Mouse (Mus musculus) erythroid progenitor cell, adult 5-6 weeks (primary cell): Measurements from ENCODE around the gene Olfr810. TPM values are rescaled to one million over a fixed set of nuclear protein-coding genes. Genes with fewer than 3 reads are reported as not detected.

ENCODE experiments used
- ATAC-seq: replicated peaks from 2 replicates; pipeline ENCODE4 v1.8.0; 2016; ENCODE audit warnings: moderate number of reproducible peaks, mild to moderate bottlenecking, moderate TSS enrichment, inconsistent platforms; ENCODE audit not compliant: poor library complexity, low FRiP score, severe bottlenecking
- total RNA-seq, 2 experiments: library from RNA; stranded (forward) in 1 of 2; stranded (reverse) in 1 of 2; fragments of 150-400 nt in 1 of 2; fragments of 186-747, 209-891 nt in 1 of 2; gene quantifications; 2 replicates each; pipeline versions ENCODE4 v1.2.3 to v1.2.4; 2015 to 2017; ENCODE audit warnings: low replicate concordance in 2 of 2

The Olfr810 gene
- total RNA-seq (2015; ENCODE audit: low replicate concordance) (not detected in 2 replicates), total RNA-seq (2017; ENCODE audit: low replicate concordance) (not detected in 2 replicates)

DNA sequence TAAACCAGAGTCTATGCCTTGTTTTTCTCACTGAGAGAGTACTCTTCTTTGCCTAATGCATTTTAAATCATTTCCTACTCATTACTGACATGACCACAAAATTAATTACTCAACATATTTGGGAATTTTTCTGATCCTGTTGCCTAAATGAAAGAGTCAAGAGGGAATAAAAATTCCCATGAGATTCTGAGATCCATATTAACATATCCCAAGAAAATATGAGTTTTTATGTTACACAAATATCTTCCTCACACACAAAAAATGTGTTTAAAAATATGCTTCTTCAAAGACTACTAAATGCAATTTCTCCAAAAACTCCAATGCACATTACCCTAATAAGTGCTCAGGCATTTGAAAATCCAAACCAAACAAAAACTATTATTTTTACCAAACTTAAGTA, at the start of gene Olfr810:
Gene Olfr810 (minus strand): TSS at position 101 of the 400 bp plus-strand sequence.
- ATAC-seq = no peak

DNA sequence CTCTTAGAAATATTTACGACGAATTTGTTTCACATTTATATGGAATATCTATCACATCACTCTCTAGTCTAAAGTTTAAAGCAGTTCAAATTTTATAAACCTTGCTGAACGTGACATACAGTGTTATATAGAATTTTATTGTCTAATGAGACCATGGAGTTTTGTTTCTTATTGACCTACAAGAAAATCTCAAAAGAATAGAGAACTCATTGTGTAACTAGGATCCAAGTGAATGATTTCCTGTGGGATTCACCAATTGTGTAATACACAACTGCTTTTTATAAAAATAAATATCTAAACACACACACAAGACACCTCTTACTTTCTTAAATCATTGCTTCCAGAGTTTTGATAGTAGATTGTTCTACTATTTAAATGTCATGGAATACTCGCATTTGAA, 9.6 kb upstream of the Olfr810 start, which contains the start of gene Olfr811:
Gene Olfr811 (minus strand): TSS at position 101 of the 400 bp plus-strand sequence.
- no peak for ATAC-seq

DNA sequence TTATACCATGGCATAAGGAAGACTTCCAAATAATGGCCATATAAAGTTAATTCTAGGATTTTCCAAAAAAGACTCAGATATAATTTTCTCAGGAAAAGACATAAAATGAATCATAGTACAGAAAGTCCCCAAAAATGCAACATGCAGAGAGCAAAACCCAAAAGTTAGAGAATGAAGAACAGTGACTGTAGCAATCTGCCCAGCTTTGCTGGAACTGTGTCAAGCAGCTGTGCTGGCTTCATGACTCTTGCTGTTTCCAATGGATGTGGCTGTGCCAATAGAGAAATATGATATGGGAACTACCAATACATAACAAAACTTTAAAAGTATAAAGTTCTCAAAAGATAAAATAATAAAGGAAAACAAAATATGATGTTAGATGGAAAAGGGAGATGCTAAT, 16.6 kb downstream of the Olfr810 start:
- ATAC-seq = no peak

DNA sequence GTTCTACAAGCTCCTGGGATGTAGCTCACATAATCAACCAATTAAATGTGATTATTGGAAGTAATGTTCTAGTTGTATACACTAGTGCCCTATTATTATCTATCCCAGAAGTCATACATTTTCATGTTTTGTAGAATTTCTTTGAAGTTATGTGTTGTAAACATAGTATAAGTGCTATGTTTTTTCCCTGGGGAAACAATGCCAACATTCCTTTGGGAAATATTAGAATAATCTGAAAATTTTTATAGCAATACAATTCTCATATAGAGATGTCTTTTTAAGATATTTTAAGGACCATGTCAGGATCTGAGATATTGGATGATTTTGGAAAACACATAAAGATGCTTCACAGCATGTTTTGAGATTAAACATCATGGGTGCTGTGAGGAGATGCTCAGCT, 20.4 kb downstream of the Olfr810 start, which contains the start of gene Olfr809:
Gene Olfr809 (plus strand): TSS at position 301 of the 400 bp plus-strand sequence.
- ATAC-seq = no peak

DNA sequence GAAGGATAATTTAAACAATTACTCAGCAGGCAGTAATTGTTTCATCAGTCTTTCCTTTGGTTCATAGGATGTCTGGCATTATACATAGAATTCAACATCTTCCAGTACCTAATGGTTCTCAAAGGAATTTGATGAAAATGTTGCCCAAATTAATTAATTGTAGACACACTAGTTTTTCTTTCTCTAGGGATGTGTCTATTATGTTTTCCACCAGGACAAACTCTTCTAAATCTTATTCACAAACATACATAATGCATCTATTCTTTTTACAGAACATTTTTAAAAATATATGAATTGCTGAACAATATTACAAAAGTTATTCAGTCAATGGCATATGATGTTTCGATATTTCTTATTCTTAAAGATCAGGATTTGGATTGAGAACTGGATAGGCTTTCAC, 29.5 kb downstream of the Olfr810 start, which contains the start of gene Olfr808:
Gene Olfr808 (plus strand): TSS at position 301 of the 400 bp plus-strand sequence.
- no peak for ATAC-seq

DNA sequence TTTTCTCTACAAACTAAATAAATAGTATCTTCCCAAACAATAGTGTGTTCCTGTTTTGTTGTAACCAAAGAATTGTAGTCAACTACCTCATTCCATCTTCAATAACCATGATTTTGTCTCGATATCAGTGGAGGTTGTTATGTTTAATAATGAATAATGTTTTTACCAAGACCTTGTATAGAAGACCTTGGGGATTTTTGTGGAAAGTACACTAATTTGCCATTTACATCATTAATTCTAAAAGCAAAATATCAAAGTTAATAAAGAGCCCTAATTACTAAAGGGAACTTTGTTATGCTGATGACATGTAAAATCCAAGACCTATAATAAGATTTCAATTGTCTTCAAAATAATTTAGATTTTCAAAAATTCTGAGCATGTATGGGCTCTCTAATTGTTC, 37.0 kb downstream of the Olfr810 start, which contains the start of gene Olfr807:
Gene Olfr807 (minus strand): TSS at position 101 of the 400 bp plus-strand sequence.
- no peak for ATAC-seq

DNA sequence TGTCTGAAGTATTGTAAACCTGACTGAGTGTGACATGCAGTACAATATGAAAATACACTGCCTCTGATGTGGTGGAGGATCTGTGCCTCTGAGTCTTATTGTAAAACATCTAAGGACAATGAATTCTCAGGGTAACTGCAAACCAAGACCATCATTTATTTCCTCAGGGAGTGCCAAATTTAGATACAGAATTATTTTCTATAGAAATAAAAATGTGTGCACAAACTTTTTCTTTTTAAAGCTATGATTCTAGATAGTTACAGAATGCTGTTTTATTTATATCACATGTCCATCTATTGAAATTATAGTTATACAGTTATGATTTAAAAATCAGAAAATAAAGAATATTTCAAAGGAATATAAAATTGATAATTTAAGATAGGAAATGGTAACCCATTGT, 52.9 kb downstream of the Olfr810 start, which contains the start of gene Olfr806:
Gene Olfr806 (minus strand): TSS at position 101 of the 400 bp plus-strand sequence.
- no peak for ATAC-seq

Other genes starting within 250 kb of the Olfr810 start
- gene Olfr794, start 227.3 kb downstream of the Olfr810 start, total RNA-seq (2015; ENCODE audit: low replicate concordance) = not detected in 2 replicates
- gene Olfr794, start 227.3 kb downstream of the Olfr810 start, total RNA-seq (2017; ENCODE audit: low replicate concordance) = not detected in 2 replicates
- not detected in 2 replicates for gene Olfr796, start 182.3 kb downstream of the Olfr810 start, total RNA-seq (2015; ENCODE audit: low replicate concordance)
- not detected in 2 replicates for gene Olfr796, start 182.3 kb downstream of the Olfr810 start, total RNA-seq (2017; ENCODE audit: low replicate concordance)
- gene Olfr798, start 167.0 kb downstream of the Olfr810 start, total RNA-seq (2015; ENCODE audit: low replicate concordance) = not detected in 2 replicates
- gene Olfr798, start 167.0 kb downstream of the Olfr810 start, total RNA-seq (2017; ENCODE audit: low replicate concordance) = not detected in 2 replicates
- gene Olfr799, start 157.4 kb downstream of the Olfr810 start, total RNA-seq (2015; ENCODE audit: low replicate concordance) = not detected in 2 replicates
- not detected in 2 replicates for gene Olfr799, start 157.4 kb downstream of the Olfr810 start, total RNA-seq (2017; ENCODE audit: low replicate concordance)
- gene Olfr800, start 137.2 kb downstream of the Olfr810 start, total RNA-seq (2015; ENCODE audit: low replicate concordance) = not detected in 2 replicates
- not detected in 2 replicates for gene Olfr800, start 137.2 kb downstream of the Olfr810 start, total RNA-seq (2017; ENCODE audit: low replicate concordance)
- gene Olfr801, start 121.1 kb downstream of the Olfr810 start, total RNA-seq (2015; ENCODE audit: low replicate concordance) = not detected in 2 replicates
- gene Olfr801, start 121.1 kb downstream of the Olfr810 start, total RNA-seq (2017; ENCODE audit: low replicate concordance) = not detected in 2 replicates
- gene Olfr802, start 106.7 kb downstream of the Olfr810 start, total RNA-seq (2015; ENCODE audit: low replicate concordance) = not detected in 2 replicates
- not detected in 2 replicates for gene Olfr802, start 106.7 kb downstream of the Olfr810 start, total RNA-seq (2017; ENCODE audit: low replicate concordance)
- not detected in 2 replicates for gene Olfr803, start 100.6 kb downstream of the Olfr810 start, total RNA-seq (2015; ENCODE audit: low replicate concordance)
- not detected in 2 replicates for gene Olfr803, start 100.6 kb downstream of the Olfr810 start, total RNA-seq (2017; ENCODE audit: low replicate concordance)
- not detected in 2 replicates for gene Olfr804, start 91.7 kb downstream of the Olfr810 start, total RNA-seq (2015; ENCODE audit: low replicate concordance)
- not detected in 2 replicates for gene Olfr804, start 91.7 kb downstream of the Olfr810 start, total RNA-seq (2017; ENCODE audit: low replicate concordance)
- gene Olfr805, start 65.5 kb downstream of the Olfr810 start, total RNA-seq (2015; ENCODE audit: low replicate concordance) = not detected in 2 replicates
- not detected in 2 replicates for gene Olfr805, start 65.5 kb downstream of the Olfr810 start, total RNA-seq (2017; ENCODE audit: low replicate concordance)
- gene Olfr806, start 53.0 kb downstream of the Olfr810 start, total RNA-seq (2015; ENCODE audit: low replicate concordance) = not detected in 2 replicates
- gene Olfr806, start 53.0 kb downstream of the Olfr810 start, total RNA-seq (2017; ENCODE audit: low replicate concordance) = not detected in 2 replicates
- gene Olfr807, start 37.1 kb downstream of the Olfr810 start, total RNA-seq (2015; ENCODE audit: low replicate concordance) = not detected in 2 replicates
- gene Olfr807, start 37.1 kb downstream of the Olfr810 start, total RNA-seq (2017; ENCODE audit: low replicate concordance) = not detected in 2 replicates
- gene Olfr808, start 29.4 kb downstream of the Olfr810 start, total RNA-seq (2015; ENCODE audit: low replicate concordance) = not detected in 2 replicates
- not detected in 2 replicates for gene Olfr808, start 29.4 kb downstream of the Olfr810 start, total RNA-seq (2017; ENCODE audit: low replicate concordance)
- not detected in 2 replicates for gene Olfr809, start 20.3 kb downstream of the Olfr810 start, total RNA-seq (2015; ENCODE audit: low replicate concordance)
- gene Olfr809, start 20.3 kb downstream of the Olfr810 start, total RNA-seq (2017; ENCODE audit: low replicate concordance) = not detected in 2 replicates
- gene Olfr811, start 9.5 kb upstream of the Olfr810 start, total RNA-seq (2015; ENCODE audit: low replicate concordance) = not detected in 2 replicates
- not detected in 2 replicates for gene Olfr811, start 9.5 kb upstream of the Olfr810 start, total RNA-seq (2017; ENCODE audit: low replicate concordance)
- gene Olfr812, start 51.2 kb upstream of the Olfr810 start, total RNA-seq (2015; ENCODE audit: low replicate concordance) = not detected in 2 replicates
- gene Olfr812, start 51.2 kb upstream of the Olfr810 start, total RNA-seq (2017; ENCODE audit: low replicate concordance) = not detected in 2 replicates
- gene Olfr813, start 60.5 kb upstream of the Olfr810 start, total RNA-seq (2015; ENCODE audit: low replicate concordance) = not detected in 2 replicates
- gene Olfr813, start 60.5 kb upstream of the Olfr810 start, total RNA-seq (2017; ENCODE audit: low replicate concordance) = not detected in 2 replicates
- gene Olfr814, start 84.9 kb upstream of the Olfr810 start, total RNA-seq (2015; ENCODE audit: low replicate concordance) = not detected in 2 replicates
- gene Olfr814, start 84.9 kb upstream of the Olfr810 start, total RNA-seq (2017; ENCODE audit: low replicate concordance) = not detected in 2 replicates
- gene Olfr815, start 111.0 kb upstream of the Olfr810 start, total RNA-seq (2015; ENCODE audit: low replicate concordance) = not detected in 2 replicates
- not detected in 2 replicates for gene Olfr815, start 111.0 kb upstream of the Olfr810 start, total RNA-seq (2017; ENCODE audit: low replicate concordance)
- gene Olfr816, start 120.7 kb upstream of the Olfr810 start, total RNA-seq (2015; ENCODE audit: low replicate concordance) = not detected in 2 replicates
- gene Olfr816, start 120.7 kb upstream of the Olfr810 start, total RNA-seq (2017; ENCODE audit: low replicate concordance) = not detected in 2 replicates
- not detected in 2 replicates for gene Olfr818, start 154.2 kb upstream of the Olfr810 start, total RNA-seq (2015; ENCODE audit: low replicate concordance)
- not detected in 2 replicates for gene Olfr818, start 154.2 kb upstream of the Olfr810 start, total RNA-seq (2017; ENCODE audit: low replicate concordance)
- not detected in 2 replicates for gene Olfr819, start 172.3 kb upstream of the Olfr810 start, total RNA-seq (2015; ENCODE audit: low replicate concordance)
- not detected in 2 replicates for gene Olfr819, start 172.3 kb upstream of the Olfr810 start, total RNA-seq (2017; ENCODE audit: low replicate concordance)
- gene Olfr247, start 181.2 kb upstream of the Olfr810 start, total RNA-seq (2015; ENCODE audit: low replicate concordance) = not detected in 2 replicates
- not detected in 2 replicates for gene Olfr247, start 181.2 kb upstream of the Olfr810 start, total RNA-seq (2017; ENCODE audit: low replicate concordance)
- not detected in 2 replicates for gene Gm10310, start 190.1 kb upstream of the Olfr810 start, total RNA-seq (2015; ENCODE audit: low replicate concordance)
- not detected in 2 replicates for gene Gm10310, start 190.1 kb upstream of the Olfr810 start, total RNA-seq (2017; ENCODE audit: low replicate concordance)
- not detected in 2 replicates for gene Olfr820, start 217.7 kb upstream of the Olfr810 start, total RNA-seq (2015; ENCODE audit: low replicate concordance)
- not detected in 2 replicates for gene Olfr820, start 217.7 kb upstream of the Olfr810 start, total RNA-seq (2017; ENCODE audit: low replicate concordance)
- gene Olfr821, start 235.4 kb upstream of the Olfr810 start, total RNA-seq (2015; ENCODE audit: low replicate concordance) = not detected in 2 replicates
- not detected in 2 replicates for gene Olfr821, start 235.4 kb upstream of the Olfr810 start, total RNA-seq (2017; ENCODE audit: low replicate concordance)